Mouse (Mus musculus): ENCODE results near the gene Elf2. TPM values are rescaled to one million over a fixed set of nuclear protein-coding genes. Genes with fewer than 3 reads are reported as not detected.

Elf2 gene
- total and polyA plus RNA-seq, 3 experiments = 25.6 to 56.9 (median 55.7) TPM

DNA sequence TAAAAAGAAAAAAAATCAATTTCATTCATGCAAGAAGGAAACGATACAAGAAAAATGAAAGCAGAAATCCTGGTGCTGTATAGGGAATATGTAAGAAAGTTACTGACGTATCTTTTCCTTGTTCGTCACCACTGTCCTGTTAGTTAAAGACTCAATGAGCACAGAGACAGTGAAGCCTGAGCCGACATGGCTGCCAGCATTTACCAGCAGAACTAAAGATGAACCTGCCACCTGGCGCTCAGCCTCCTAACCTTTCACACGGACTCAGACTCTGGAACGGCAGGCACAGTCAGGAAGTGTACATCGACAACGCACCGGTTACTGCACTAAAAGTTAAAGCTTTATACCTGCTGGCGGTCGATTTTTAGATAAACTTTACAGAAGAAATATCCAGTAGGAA lies 11.9 kb downstream of the Elf2 start:
- Histone ChIP-seq H3K36me3 (ENCODE audit: control insufficient read depth, insufficient read depth, low read length) (no peaks in the 10 kb centered on the region), H3K9ac (ENCODE audit: low read depth, low read length) (no peak overlapping the region), H3K4me1 (ENCODE audit: control insufficient read depth, insufficient read depth, low read length) (peaks cover 23% of the 10 kb centered on the region), H3K27me3 (ENCODE audit: control insufficient read depth, insufficient read depth, low read length) (no peaks in the 10 kb centered on the region), H3K4me3 (no peak overlapping the region), H3K27ac (no peak overlapping the region; the same call in 1 of the 2 replicates), H3K79me2 (replicated peaks; ENCODE audit: control insufficient read depth, insufficient read depth, low read length) (peaks cover 12% of the 10 kb centered on the region)
- TF ChIP-seq EP300 (IDR thresholded peaks at IDR 0.05; ENCODE audit: insufficient read depth, low read depth, low read length) = no peak
- no peak for TF ChIP-seq POLR2A (IDR thresholded peaks at IDR 0.05; ENCODE audit: insufficient read depth, low read depth, low read length)
- TF ChIP-seq CTCF (IDR thresholded peaks at IDR 0.05) = no peak
- intact Hi-C loops (cut with DNase I) = loop anchor here (5.0 kb wide), 1 partner anchor 36 kb away; no protein-coding TSS in a partner anchor
- 68% methylated on average over 12 of the region's 12 CpGs for WGBS
- DNase-seq = peak in 1 of 2 experiments; percentile 8

DNA sequence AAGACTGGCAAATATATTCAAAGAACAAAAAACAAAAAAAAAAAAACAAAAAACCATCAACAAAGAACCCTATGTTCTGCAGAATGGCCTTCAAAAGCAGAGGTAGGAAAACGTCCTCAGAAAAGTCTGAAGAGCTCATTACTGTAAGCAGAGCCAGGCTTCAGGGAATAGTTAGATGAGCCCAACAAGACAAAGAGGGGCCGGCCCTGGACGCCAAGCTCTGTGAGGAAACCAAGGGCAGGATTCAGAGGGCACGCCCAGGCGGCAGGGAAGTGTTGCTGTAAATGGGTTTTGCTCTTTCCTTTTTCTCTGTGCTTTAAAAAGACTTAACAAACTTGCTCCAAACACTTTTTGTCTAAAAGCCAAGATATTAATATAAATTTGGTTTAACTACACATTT lies 12.6 kb downstream of the Elf2 start:
- Histone ChIP-seq H3K4me1 (ENCODE audit: control insufficient read depth, insufficient read depth, low read length) (peaks cover 17% of the 10 kb centered on the region), H3K36me3 (ENCODE audit: control insufficient read depth, insufficient read depth, low read length) (no peaks in the 10 kb centered on the region), H3K9ac (ENCODE audit: low read depth, low read length) (no peak overlapping the region), H3K27ac (peak overlapping the region; percentile 52), H3K4me3 (peak overlapping the region; percentile 13; the same call in 1 of the 2 replicates), H3K27me3 (ENCODE audit: control insufficient read depth, insufficient read depth, low read length) (no peaks in the 10 kb centered on the region), H3K79me2 (replicated peaks; ENCODE audit: control insufficient read depth, insufficient read depth, low read length) (peaks cover 14% of the 10 kb centered on the region)
- WGBS = 38% methylated on average over 5 of the region's 5 CpGs
- DNase-seq = peak; percentile 36 to 43
- no peak for TF ChIP-seq CTCF (IDR thresholded peaks at IDR 0.05)
- no peak for TF ChIP-seq EP300 (IDR thresholded peaks at IDR 0.05; ENCODE audit: insufficient read depth, low read depth, low read length)
- TF ChIP-seq POLR2A (IDR thresholded peaks at IDR 0.05; ENCODE audit: insufficient read depth, low read depth, low read length) = no peak
- intact Hi-C loops (cut with DNase I) = loop anchor here (5.0 kb wide), 1 partner anchor 36 kb away; no protein-coding TSS in a partner anchor

DNA sequence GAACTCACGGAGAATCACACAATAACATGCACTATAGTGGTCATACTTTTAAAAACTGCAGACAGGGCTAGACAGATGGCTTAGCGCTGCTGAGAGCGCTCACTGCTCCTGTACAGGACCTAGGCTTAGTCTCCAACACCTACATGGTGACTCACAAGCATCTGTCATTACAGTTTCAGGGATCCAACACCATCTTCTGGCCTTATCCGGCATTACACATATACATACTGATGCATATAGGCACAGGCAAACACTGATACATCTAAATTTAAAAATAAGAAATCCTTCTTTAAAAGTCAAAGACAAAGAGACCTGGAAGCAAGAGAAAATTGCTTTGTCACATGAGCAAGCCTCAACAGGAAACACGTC lies 13.1 kb downstream of the Elf2 start:
- Histone ChIP-seq H3K79me2 (replicated peaks; ENCODE audit: control insufficient read depth, insufficient read depth, low read length) (peaks cover 14% of the 10 kb centered on the region), H3K9ac (ENCODE audit: low read depth, low read length) (no peak overlapping the region), H3K27ac (peak overlapping the region; percentile 52), H3K4me3 (no peak overlapping the region; the same call in 1 of the 2 replicates), H3K27me3 (ENCODE audit: control insufficient read depth, insufficient read depth, low read length) (no peaks in the 10 kb centered on the region), H3K4me1 (ENCODE audit: control insufficient read depth, insufficient read depth, low read length) (peaks cover 17% of the 10 kb centered on the region), H3K36me3 (ENCODE audit: control insufficient read depth, insufficient read depth, low read length) (no peaks in the 10 kb centered on the region)
- TF ChIP-seq POLR2A (IDR thresholded peaks at IDR 0.05; ENCODE audit: insufficient read depth, low read depth, low read length) (no peak), EP300 (IDR thresholded peaks at IDR 0.05; ENCODE audit: insufficient read depth, low read depth, low read length) (no peak), CTCF (IDR thresholded peaks at IDR 0.05) (peak; percentile 55)
- intact Hi-C loops (cut with DNase I) = loop anchor here (5.0 kb wide), 1 partner anchor 35 kb away; no protein-coding TSS in a partner anchor
- WGBS = 81% methylated on average over 5 of the region's 5 CpGs
- no peak for DNase-seq

- no peak for TF ChIP-seq POLR2A (IDR thresholded peaks at IDR 0.05; ENCODE audit: insufficient read depth, low read depth, low read length)
- TF ChIP-seq EP300 (IDR thresholded peaks at IDR 0.05; ENCODE audit: insufficient read depth, low read depth, low read length) = no peak
- TF ChIP-seq CTCF (IDR thresholded peaks at IDR 0.05) = no peak
- H3K27me3 ChIP-seq (ENCODE audit: control insufficient read depth, insufficient read depth, low read length) = no peaks in the 10 kb centered on the region
- peak overlapping the region; percentile 52 for H3K27ac ChIP-seq
- no peak overlapping the region for H3K9ac ChIP-seq (ENCODE audit: low read depth, low read length)
- WGBS = 41% methylated on average over 3 of the region's 3 CpGs
- peaks cover 17% of the 10 kb centered on the region for H3K4me1 ChIP-seq (ENCODE audit: control insufficient read depth, insufficient read depth, low read length)
- intact Hi-C loops (cut with DNase I) = loop anchor here (5.0 kb wide), 1 partner anchor 35 kb away; no protein-coding TSS in a partner anchor
- peaks cover 14% of the 10 kb centered on the region for H3K79me2 ChIP-seq (replicated peaks; ENCODE audit: control insufficient read depth, insufficient read depth, low read length)
- H3K4me3 ChIP-seq = no peak overlapping the region
- no peaks in the 10 kb centered on the region for H3K36me3 ChIP-seq (ENCODE audit: control insufficient read depth, insufficient read depth, low read length)
- DNase-seq = peak; percentile 41 to 64
These were observed 13.6 kb downstream of the Elf2 start for GRCm38 (mm10) chr3:51326664-51327428.

DNA sequence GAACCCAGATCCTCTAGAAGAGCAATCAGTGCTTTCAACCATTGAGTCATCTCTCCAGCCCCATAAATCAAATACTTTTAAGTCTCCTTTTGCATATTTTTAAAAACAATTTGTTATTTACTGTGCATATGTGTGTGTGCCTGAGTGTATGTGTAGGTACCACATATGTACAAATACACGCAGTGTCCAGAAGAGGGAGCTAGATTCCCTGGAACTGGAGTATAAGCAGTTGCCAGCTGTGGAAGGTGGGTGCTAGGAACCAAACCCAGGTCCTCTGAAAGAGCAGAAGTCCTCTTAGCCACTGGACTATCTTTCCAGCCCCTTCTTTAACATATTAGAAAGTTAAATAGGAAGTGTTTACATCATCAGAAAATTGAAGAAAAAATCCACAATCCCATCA lies 15.0 kb downstream of the Elf2 start:
- TF ChIP-seq POLR2A (IDR thresholded peaks at IDR 0.05; ENCODE audit: insufficient read depth, low read depth, low read length) (no peak), EP300 (IDR thresholded peaks at IDR 0.05; ENCODE audit: insufficient read depth, low read depth, low read length) (no peak), CTCF (IDR thresholded peaks at IDR 0.05) (no peak)
- no peaks in the 10 kb centered on the region for H3K36me3 ChIP-seq (ENCODE audit: control insufficient read depth, insufficient read depth, low read length)
- no peak overlapping the region for H3K4me3 ChIP-seq
- 90% methylated on average over 1 of the region's 1 CpGs for WGBS
- DNase-seq = no peak
- H3K9ac ChIP-seq (ENCODE audit: low read depth, low read length) = no peak overlapping the region
- no peaks in the 10 kb centered on the region for H3K27me3 ChIP-seq (ENCODE audit: control insufficient read depth, insufficient read depth, low read length)
- peaks cover 11% of the 10 kb centered on the region; the same call in 1 of the 2 replicates for H3K79me2 ChIP-seq (replicated peaks; ENCODE audit: control insufficient read depth, insufficient read depth, low read length)
- intact Hi-C loops (cut with DNase I) = loop anchor here (5.0 kb wide), 1 partner anchor 33 kb away; no protein-coding TSS in a partner anchor
- H3K27ac ChIP-seq = no peak overlapping the region
- peaks cover 17% of the 10 kb centered on the region for H3K4me1 ChIP-seq (ENCODE audit: control insufficient read depth, insufficient read depth, low read length)

GRCm38 (mm10) chr3:51323006-51323405 lies 17.5 kb downstream of the Elf2 start:
- no peak overlapping the region for H3K9ac ChIP-seq (ENCODE audit: low read depth, low read length)
- TF ChIP-seq EP300 (IDR thresholded peaks at IDR 0.05; ENCODE audit: insufficient read depth, low read depth, low read length) (no peak), CTCF (IDR thresholded peaks at IDR 0.05) (no peak), POLR2A (IDR thresholded peaks at IDR 0.05; ENCODE audit: insufficient read depth, low read depth, low read length) (no peak)
- no peaks in the 10 kb centered on the region for H3K27me3 ChIP-seq (ENCODE audit: control insufficient read depth, insufficient read depth, low read length)
- no peak overlapping the region for H3K4me3 ChIP-seq
- 95% methylated on average over 14 of the region's 14 CpGs for WGBS
- no peak for DNase-seq
- H3K4me1 ChIP-seq (ENCODE audit: control insufficient read depth, insufficient read depth, low read length) = peaks cover 7% of the 10 kb centered on the region
- H3K27ac ChIP-seq = no peak overlapping the region
- intact Hi-C loops (cut with DNase I) = no loop called here
- peaks cover 5% of the 10 kb centered on the region; the same call in 1 of the 2 replicates for H3K79me2 ChIP-seq (replicated peaks; ENCODE audit: control insufficient read depth, insufficient read depth, low read length)
- H3K36me3 ChIP-seq (ENCODE audit: control insufficient read depth, insufficient read depth, low read length) = no peaks in the 10 kb centered on the region

Data from heart, adult 2 months (tissue).